Mouse (Mus musculus): ENCODE results near the gene Vwa3a. TPM values are rescaled to one million over a fixed set of nuclear protein-coding genes. Genes with fewer than 3 reads are reported as not detected.

The Vwa3a gene
- polyA plus RNA-seq (2014; fragmentation: Illumina TruSeq; extraction: RNeasy Lipid Tissue Mini Kit (QIAGEN cat#74804); ENCODE audit: low read depth, low replicate concordance), result not detected

GRCm38 (mm10) chr7:120739018-120739417 lies at the start of gene Vwa3a:
Gene Vwa3a, plus strand, starts transcription at chr7:120739318.

GRCm38 (mm10) chr7:120811834-120812415 lies 72.8 kb downstream of the Vwa3a start, which contains the start of gene Gm5737:
Gene Gm5737, plus strand, starts transcription at chr7:120812365.

GRCm38 (mm10) chr7:120842345-120843036 lies 103.4 kb downstream of the Vwa3a start, which contains the start of gene Eef2k:
Gene Eef2k, plus strand, starts transcription at chr7:120842831.

Other genes starting within 250 kb of the Vwa3a start
- 1,118 TPM for gene Uqcrc2, start 104.1 kb upstream of the Vwa3a start, polyA plus RNA-seq (2014; fragmentation: Illumina TruSeq; extraction: RNeasy Lipid Tissue Mini Kit (QIAGEN cat#74804); ENCODE audit: low read depth, low replicate concordance)
- not detected for gene Pdzd9, start 69.0 kb upstream of the Vwa3a start, polyA plus RNA-seq (2014; fragmentation: Illumina TruSeq; extraction: RNeasy Lipid Tissue Mini Kit (QIAGEN cat#74804); ENCODE audit: low read depth, low replicate concordance)
- gene Mosmo, start 61.7 kb upstream of the Vwa3a start, polyA plus RNA-seq (2014; fragmentation: Illumina TruSeq; extraction: RNeasy Lipid Tissue Mini Kit (QIAGEN cat#74804); ENCODE audit: low read depth, low replicate concordance), result 55.7 TPM
- not detected for gene Gm5737, start 73.0 kb downstream of the Vwa3a start, polyA plus RNA-seq (2014; fragmentation: Illumina TruSeq; extraction: RNeasy Lipid Tissue Mini Kit (QIAGEN cat#74804); ENCODE audit: low read depth, low replicate concordance)
- gene Eef2k, start 103.5 kb downstream of the Vwa3a start, polyA plus RNA-seq (2014; fragmentation: Illumina TruSeq; extraction: RNeasy Lipid Tissue Mini Kit (QIAGEN cat#74804); ENCODE audit: low read depth, low replicate concordance), result 0.89 TPM
- gene Polr3e, start 178.4 kb downstream of the Vwa3a start, polyA plus RNA-seq (2014; fragmentation: Illumina TruSeq; extraction: RNeasy Lipid Tissue Mini Kit (QIAGEN cat#74804); ENCODE audit: low read depth, low replicate concordance), result 17.1 TPM
- gene Cdr2, start 243.0 kb downstream of the Vwa3a start, polyA plus RNA-seq (2014; fragmentation: Illumina TruSeq; extraction: RNeasy Lipid Tissue Mini Kit (QIAGEN cat#74804); ENCODE audit: low read depth, low replicate concordance), result 55.7 TPM
- 1.7 TPM for gene Mfsd13b, start 243.2 kb downstream of the Vwa3a start, polyA plus RNA-seq (2014; fragmentation: Illumina TruSeq; extraction: RNeasy Lipid Tissue Mini Kit (QIAGEN cat#74804); ENCODE audit: low read depth, low replicate concordance)

All from kidney, adult 10 weeks (tissue).